Mouse (Mus musculus): Measurements from ENCODE around the gene Fam83e. TPM values are rescaled to one million over a fixed set of nuclear protein-coding genes. Genes with fewer than 3 reads are reported as not detected.

The Fam83e gene
- total and polyA plus RNA-seq, 3 experiments: 0.13 to 1.3 (median 0.74) TPM

DNA sequence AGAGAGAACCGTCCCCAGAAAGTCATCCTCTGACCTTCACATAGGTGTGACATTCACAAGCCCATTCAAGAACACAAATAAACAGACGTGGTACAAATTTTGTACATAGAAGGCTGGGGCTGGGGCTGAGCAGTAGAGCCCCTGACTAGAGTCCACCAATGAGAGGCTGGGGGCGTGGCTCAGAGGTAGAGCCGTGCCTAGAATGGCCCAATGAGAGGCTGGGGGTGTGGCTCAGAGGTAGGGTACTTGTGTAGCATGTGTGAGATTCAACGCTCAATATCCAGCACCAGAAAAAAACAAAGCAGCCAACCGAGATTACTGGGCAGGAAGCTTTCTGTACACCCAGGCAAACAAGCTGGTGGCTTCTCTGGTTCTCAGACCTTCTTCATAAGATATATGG, 34.7 kb downstream of the Fam83e start:
- dilution Hi-C loops (cut with MboI; ENCODE audit: extremely low pct_ligation_motif_present, extremely low pct_unique_long_range_greater_than_20kb, low sequenced_read_pairs): no loop called here
- Histone ChIP-seq H3K4me3 (replicated peaks in 1 of 3; ENCODE audit: low read depth in 2 of 3, low read length in 2 of 3, poor library complexity in 1 of 3) (no peak overlapping the region), H3K9ac (ENCODE audit: insufficient read depth, low read depth) (no peak overlapping the region), H3K79me2 (replicated peaks; ENCODE audit: control insufficient read depth, extremely low read depth, insufficient read depth, poor library complexity, severe bottlenecking) (no peaks in the 10 kb centered on the region), H3K36me3 (replicated peaks in 1 of 2; ENCODE audit: control insufficient read depth in 1 of 2, insufficient read depth in 1 of 2, low read length in 1 of 2) (no peaks in the 10 kb centered on the region), H3K9me3 (replicated peaks; ENCODE audit: low read length) (peaks cover 6% of the 10 kb centered on the region), H3K27me3 (replicated peaks) (peaks cover 41% of the 10 kb centered on the region), H3K27ac (ENCODE audit: insufficient read depth, low read depth) (no peak overlapping the region), H3K4me1 (ENCODE audit: control insufficient read depth in 1 of 2, insufficient read depth in 2 of 2) (no peaks in the 10 kb centered on the region; a peak in 1 of 4 replicates), H3K4me2 (ENCODE audit: insufficient read depth, low read depth, poor library complexity, severe bottlenecking) (no peak overlapping the region)
- in situ Hi-C loops (cut with MboI; ENCODE audit: low pct_ligation_motif_present, low pct_unique_long_range_greater_than_20kb, low sequenced_read_pairs): no loop called here
- TF ChIP-seq EP300 (IDR thresholded peaks at IDR 0.05; ENCODE audit: low read length): no peak
- TF ChIP-seq RCOR1 (conservative IDR thresholded peaks at IDR 0.05; ENCODE audit: low read depth, low read length): no peak
- no peak for TF ChIP-seq MAZ (IDR thresholded peaks at IDR 0.05; ENCODE audit: low read depth, low read length)
- TF ChIP-seq POLR2A (IDR thresholded peaks at IDR 0.05; ENCODE audit: low read depth, low read length): no peak
- TF ChIP-seq BHLHE40 (IDR thresholded peaks at IDR 0.05; ENCODE audit: low read depth, low read length): no peak
- no peak for TF ChIP-seq MYC (IDR thresholded peaks at IDR 0.05; ENCODE audit: low read depth, low read length)
- no peak for TF ChIP-seq JUN (IDR thresholded peaks at IDR 0.05; ENCODE audit: insufficient read depth, low read depth, low read length)
- no peak for TF ChIP-seq USF1 (IDR thresholded peaks at IDR 0.05; ENCODE audit: low read depth, low read length)
- no peak for TF ChIP-seq MEF2A (IDR thresholded peaks at IDR 0.05; ENCODE audit: borderline replicate concordance, low read depth, low read length)
- TF ChIP-seq NELFE (IDR thresholded peaks at IDR 0.05; ENCODE audit: low read depth, low read length): no peak
- TF ChIP-seq ELF1 (IDR thresholded peaks at IDR 0.05; ENCODE audit: low read depth, low read length): no peak
- TF ChIP-seq NRF1 (IDR thresholded peaks at IDR 0.05; ENCODE audit: low read depth, low read length): no peak
- TF ChIP-seq POLR2AphosphoS2 (IDR thresholded peaks at IDR 0.05; ENCODE audit: low read depth, low read length): no peak
- no peak for TF ChIP-seq TBP (conservative IDR thresholded peaks at IDR 0.05; ENCODE audit: low read depth, low read length)
- TF ChIP-seq MAFK (IDR thresholded peaks at IDR 0.05; ENCODE audit: insufficient replicate concordance, low read length): no peak
- no peak for TF ChIP-seq E2F4 (IDR thresholded peaks at IDR 0.05; ENCODE audit: insufficient replicate concordance, low read depth, low read length)
- TF ChIP-seq HCFC1 (IDR thresholded peaks at IDR 0.05; ENCODE audit: low read depth, low read length): no peak
- no peak for TF ChIP-seq CHD2 (IDR thresholded peaks at IDR 0.05; ENCODE audit: low read length)
- no peak for TF ChIP-seq RAD21 (IDR thresholded peaks at IDR 0.05; ENCODE audit: low read depth, low read length)
- no peak for TF ChIP-seq CTCF (conservative IDR thresholded peaks at IDR 0.05 in 1 of 2, IDR thresholded peaks at IDR 0.05 in 1 of 2; ENCODE audit: low read depth in 2 of 2, low read length in 2 of 2)
- no peak for DNase-seq (ENCODE audit: extremely low read depth)

DNA sequence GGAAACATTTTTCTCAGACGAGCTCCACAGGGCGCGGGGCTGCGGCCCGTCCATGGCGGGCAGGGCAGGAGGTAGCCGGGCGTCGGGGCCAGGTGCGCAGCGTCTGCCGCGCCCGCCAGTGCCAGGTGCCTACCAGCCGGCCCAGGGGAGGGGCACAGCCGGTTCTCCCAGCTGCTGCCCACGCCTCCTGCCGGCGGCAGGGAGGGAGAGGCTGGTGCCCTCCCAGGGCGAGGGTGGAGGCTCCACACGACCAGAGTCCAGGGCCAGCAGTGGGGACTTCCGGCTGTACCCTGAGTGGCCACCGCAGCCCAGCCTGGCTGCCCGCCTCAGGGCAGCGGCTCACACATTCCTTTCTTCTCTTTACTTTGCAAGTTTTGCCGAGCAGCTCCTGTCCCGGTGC, 38.4 kb downstream of the Fam83e start:
- H3K9ac ChIP-seq (ENCODE audit: insufficient read depth, low read depth): no peak overlapping the region
- H3K4me2 ChIP-seq (ENCODE audit: insufficient read depth, low read depth, poor library complexity, severe bottlenecking): no peak overlapping the region
- TF ChIP-seq TBP (conservative IDR thresholded peaks at IDR 0.05; ENCODE audit: low read depth, low read length): no peak
- TF ChIP-seq RAD21 (IDR thresholded peaks at IDR 0.05; ENCODE audit: low read depth, low read length): no peak
- TF ChIP-seq MEF2A (IDR thresholded peaks at IDR 0.05; ENCODE audit: borderline replicate concordance, low read depth, low read length): no peak
- no peak for TF ChIP-seq ELF1 (IDR thresholded peaks at IDR 0.05; ENCODE audit: low read depth, low read length)
- TF ChIP-seq USF2 (conservative IDR thresholded peaks at IDR 0.05; ENCODE audit: low read depth, low read length): no peak
- TF ChIP-seq RCOR1 (conservative IDR thresholded peaks at IDR 0.05; ENCODE audit: low read depth, low read length): no peak
- no peak for TF ChIP-seq NELFE (IDR thresholded peaks at IDR 0.05; ENCODE audit: low read depth, low read length)
- TF ChIP-seq E2F4 (IDR thresholded peaks at IDR 0.05; ENCODE audit: insufficient replicate concordance, low read depth, low read length): no peak
- no peak for TF ChIP-seq MXI1 (IDR thresholded peaks at IDR 0.05; ENCODE audit: low read depth, low read length)
- no peak for TF ChIP-seq SMC3 (IDR thresholded peaks at IDR 0.05; ENCODE audit: low read depth, low read length)
- no peak for TF ChIP-seq HCFC1 (IDR thresholded peaks at IDR 0.05; ENCODE audit: low read depth, low read length)
- TF ChIP-seq EP300 (IDR thresholded peaks at IDR 0.05; ENCODE audit: low read length): no peak
- TF ChIP-seq ZKSCAN1 (IDR thresholded peaks at IDR 0.05; ENCODE audit: borderline replicate concordance, low read depth, low read length): no peak
- H3K4me1 ChIP-seq (ENCODE audit: control insufficient read depth in 1 of 2, insufficient read depth in 2 of 2): no peaks in the 10 kb centered on the region
- in situ Hi-C loops (cut with MboI; ENCODE audit: low pct_ligation_motif_present, low pct_unique_long_range_greater_than_20kb, low sequenced_read_pairs) (no loop called here), dilution Hi-C loops (cut with MboI; ENCODE audit: extremely low pct_ligation_motif_present, extremely low pct_unique_long_range_greater_than_20kb, low sequenced_read_pairs) (no loop called here)
- no peak overlapping the region for H3K27ac ChIP-seq (ENCODE audit: insufficient read depth, low read depth)
- H3K4me3 ChIP-seq (replicated peaks in 1 of 3; ENCODE audit: low read depth in 2 of 3, low read length in 2 of 3, poor library complexity in 1 of 3): no peak overlapping the region
- no peak for DNase-seq (ENCODE audit: extremely low read depth)
- H3K27me3 ChIP-seq (replicated peaks): peaks cover 50% of the 10 kb centered on the region
- no peaks in the 10 kb centered on the region for H3K9me3 ChIP-seq (replicated peaks; ENCODE audit: low read length)
- H3K36me3 ChIP-seq (replicated peaks in 1 of 2; ENCODE audit: control insufficient read depth in 1 of 2, insufficient read depth in 1 of 2, low read length in 1 of 2): no peaks in the 10 kb centered on the region
- H3K79me2 ChIP-seq (replicated peaks; ENCODE audit: control insufficient read depth, extremely low read depth, insufficient read depth, poor library complexity, severe bottlenecking): no peaks in the 10 kb centered on the region
